Mouse (Mus musculus): ENCODE results near the gene Zfp68.

Gene Zfp68

DNA sequence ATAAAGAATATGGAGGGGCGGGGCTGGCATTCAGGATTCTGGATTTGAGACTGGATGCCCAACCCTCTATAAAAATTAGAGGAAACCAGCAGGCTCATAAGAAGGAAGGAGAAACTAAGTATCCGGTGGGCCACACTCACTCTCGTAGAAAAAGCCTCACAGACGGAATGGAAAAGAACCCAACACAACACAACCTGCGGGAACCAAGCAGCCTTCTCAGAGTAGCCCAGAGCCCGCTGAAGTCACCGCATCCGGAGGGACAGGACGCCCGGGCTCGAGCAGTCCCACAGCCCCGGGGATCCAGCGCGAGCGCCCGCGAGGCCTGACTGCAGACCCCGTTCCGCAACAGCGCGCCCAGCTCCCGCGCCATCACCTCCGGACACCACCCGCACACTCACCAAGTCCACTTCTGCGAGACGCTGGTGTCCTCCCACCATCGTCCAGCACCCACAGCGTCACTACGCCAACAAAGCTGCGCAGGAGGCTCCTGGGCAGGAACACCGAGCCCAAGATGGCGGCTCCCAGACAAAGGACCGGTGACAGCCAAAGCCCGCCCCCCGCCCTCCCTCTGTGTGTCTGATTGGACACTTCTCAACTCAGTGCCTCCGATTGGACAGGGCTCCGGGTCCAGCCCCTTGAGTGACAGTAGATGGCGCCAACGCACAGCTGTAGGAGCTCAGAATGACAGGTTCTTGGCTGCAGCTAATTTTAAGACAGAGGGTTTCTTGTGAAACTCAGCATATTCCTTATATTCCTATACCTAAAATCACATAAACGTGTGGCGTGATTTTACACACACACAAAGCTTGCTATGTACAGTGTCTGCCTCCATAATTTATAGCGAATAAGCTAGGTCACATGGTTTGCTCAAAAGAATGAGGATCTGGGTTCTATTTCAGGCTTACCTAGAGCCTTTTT is at the start of gene Zfp68:
Zfp68 (minus strand) TSS at position 551 of the 918 bp plus-strand sequence.
- under 1% methylated on average over 43 of the region's 43 CpGs for WGBS

DNA sequence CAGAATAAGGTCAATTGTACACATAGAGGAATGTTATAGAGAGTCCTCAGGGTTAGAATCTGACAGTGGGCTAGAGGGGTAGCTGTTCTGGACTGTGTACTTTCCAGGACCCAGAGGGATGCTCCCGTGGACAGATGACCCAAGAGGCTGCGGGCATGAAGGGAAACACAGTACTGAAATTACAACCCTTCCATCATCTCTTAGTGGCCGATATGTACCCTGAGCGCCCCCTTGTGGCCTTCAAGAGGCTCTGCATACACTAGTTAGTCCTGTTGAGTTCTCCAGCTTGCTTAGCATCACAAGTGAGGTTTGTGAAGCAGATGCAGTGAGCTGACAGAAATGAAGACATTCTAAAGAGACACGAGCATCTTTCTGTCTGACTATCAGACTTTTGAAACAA is 39.4 kb upstream of the Zfp68 start:
- 7% methylated on average over 5 of the region's 5 CpGs for WGBS

DNA sequence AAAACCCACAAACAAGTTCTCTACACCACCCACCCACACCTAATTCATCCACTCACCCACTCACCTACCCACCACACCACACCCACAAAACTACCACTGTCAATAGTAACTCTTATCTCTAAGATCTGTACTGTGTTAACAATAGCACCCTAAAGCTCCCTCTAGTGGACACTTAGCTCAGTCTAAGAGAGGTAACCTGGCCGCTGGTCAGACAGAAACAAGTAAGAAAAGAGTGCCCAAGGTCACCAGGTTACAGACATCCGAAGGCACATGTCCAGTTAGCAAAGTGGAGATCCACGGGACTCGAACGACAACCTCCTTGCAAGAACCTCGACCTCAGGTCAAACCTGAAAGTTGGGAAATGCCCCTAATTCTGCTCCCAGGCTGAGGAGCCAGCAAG is 38.3 kb upstream of the Zfp68 start:
- 31% methylated on average over 6 of the region's 6 CpGs for WGBS

DNA sequence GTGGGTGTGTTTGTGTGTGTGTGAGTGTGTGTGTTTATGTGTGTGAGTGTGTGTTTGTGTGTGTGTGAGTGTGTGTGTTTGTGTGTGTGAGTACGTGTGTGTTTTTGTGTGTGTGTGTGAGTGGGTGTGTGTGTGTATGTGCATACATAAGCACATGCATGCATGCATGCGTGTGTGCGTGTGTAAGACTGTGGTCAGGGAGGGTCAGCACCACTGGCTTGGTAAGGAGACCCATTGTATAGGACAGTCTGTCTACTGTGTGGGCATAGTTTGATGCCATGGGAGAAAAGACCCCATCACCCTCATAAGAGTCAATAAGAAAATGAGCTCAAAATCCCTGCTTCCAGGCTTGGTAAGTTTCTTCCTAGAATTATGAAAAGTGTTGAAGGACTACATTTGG is 37.8 kb upstream of the Zfp68 start:
- WGBS = 83% methylated on average over 3 of the region's 3 CpGs

DNA sequence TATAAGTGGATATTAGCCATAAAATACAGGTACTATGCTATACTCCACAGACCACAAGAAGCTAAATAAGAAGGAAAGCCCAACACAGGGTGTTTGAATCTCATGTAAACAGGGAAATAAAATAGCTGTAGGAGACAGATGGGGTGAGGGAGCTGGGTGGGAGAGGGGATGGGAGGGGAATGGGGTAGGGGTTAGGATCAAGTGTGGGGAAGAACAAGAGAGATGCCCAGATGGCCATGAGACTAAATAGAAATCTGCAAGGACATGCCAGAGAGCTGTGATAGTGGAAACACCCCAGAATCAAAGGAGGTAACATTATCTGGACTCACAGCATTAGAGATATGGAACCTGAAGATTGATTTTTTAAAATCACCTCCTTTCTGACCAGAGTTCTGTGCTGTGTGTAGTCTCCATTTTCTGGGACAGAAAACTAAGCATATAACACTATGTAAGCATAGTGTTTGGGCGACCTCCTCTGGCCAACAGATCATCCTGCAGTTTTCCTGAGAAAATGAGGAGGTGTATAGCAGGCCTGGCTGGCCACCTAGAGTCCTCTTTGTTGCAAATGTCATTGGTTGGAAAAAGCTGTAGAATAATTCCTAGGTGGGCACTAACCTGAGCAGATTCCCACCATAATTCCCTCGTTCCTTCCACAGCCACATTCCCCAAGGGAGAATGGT is 37.1 kb upstream of the Zfp68 start:
- 20% methylated on average over 2 of the region's 2 CpGs for WGBS

GRCm38 (mm10) chr5:138652911-138653310 is 33.4 kb upstream of the Zfp68 start:
- 97% methylated on average over 1 of the region's 1 CpGs for WGBS

DNA sequence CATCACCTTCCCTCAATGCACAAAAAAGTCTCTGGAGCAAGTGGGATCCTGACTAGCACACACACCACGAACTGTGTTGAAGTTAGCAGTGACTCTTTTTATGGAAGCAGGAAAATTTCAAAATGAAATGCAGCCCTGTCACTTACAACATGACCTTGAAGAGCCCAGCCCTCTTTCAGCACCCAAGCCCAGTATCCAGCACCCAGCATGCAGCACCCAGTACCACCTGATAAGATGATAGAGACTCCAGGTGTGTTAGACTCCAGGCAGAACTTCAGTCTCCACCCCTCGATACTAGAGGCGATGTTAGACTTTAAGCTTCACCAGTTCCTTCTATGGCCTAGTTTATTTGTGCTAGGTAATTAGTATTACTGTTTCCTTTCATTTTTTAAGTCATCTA is 22.2 kb upstream of the Zfp68 start:
- 95% methylated on average over 3 of the region's 3 CpGs for WGBS

DNA sequence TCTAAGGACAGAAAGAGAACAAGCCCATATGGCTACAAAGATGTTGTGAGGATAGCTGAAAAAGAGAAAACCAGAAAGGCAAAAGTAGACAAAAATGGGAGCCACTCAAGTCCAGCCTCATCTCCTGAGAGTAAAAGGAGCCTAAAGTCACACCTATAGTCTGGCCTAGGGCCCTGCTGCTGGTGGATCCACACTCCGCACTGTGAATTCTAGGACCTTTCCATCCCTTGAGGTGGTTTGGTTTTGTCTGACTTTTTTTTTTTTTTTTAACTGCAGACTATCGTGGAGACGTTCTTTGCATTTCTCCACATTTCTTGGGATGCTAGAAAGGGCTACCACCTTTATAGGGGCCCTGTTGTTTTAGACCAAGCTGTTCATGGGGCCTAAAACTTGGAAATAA is 21.5 kb upstream of the Zfp68 start:
- WGBS = 84% methylated on average over 3 of the region's 3 CpGs

GRCm38 (mm10) chr5:138636486-138636885 is 16.9 kb upstream of the Zfp68 start:
- 94% methylated on average over 2 of the region's 2 CpGs for WGBS

- WGBS = 11% methylated on average over 3 of the region's 3 CpGs
Observed at GRCm38 (mm10) chr5:138623478-138623875, 3.9 kb upstream of the Zfp68 start.

DNA sequence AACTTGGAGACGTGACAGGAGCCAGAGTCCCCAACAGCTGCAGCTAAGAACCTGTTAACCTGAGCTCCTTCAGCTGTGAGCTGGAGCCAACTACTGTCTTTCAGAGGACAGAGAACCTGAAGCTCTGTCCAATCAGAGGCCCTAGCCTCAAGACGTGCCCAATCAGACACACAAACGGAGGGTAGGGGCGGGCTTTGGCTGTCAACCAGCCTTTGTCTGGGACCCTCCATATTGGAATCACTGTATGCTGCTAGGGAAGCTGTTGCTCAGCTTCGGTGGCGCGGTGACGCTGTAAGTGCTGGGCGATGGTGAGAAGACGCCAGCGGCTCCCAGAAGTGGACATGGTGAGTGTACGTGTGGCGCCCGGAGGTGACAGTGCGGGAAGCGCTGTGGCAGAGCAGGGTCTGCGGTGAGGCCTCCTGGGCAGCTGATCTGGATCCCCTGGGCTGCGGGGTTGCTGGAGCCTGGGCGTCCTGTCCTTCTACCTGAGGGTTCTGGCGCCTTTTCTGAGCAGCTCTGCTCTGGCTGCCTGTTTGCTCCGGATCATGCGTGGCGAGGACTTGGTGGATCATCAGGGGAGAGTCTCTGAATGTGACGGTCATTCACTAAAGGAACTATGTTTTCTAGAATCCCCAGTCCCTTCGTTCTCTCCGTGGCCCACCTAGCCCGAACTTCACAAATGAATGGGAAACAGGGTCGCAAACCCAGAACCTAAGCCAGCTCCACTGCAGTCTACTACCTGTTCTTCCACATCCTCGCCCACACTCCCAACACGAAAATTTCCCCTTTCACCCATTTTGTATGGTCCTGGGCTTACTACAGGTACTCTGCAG is 3.3 kb upstream of the Zfp68 start, which contains the start of gene A430033K04Rik:
A430033K04Rik (plus strand) TSS at position 215 of the 833 bp plus-strand sequence.
- WGBS = under 1% methylated on average over 30 of the region's 30 CpGs

GRCm38 (mm10) chr5:138620836-138621235 is 1.3 kb upstream of the Zfp68 start:
- WGBS = 56% methylated on average over 5 of the region's 5 CpGs

- WGBS = 100% methylated on average over 1 of the region's 1 CpGs
Observed at GRCm38 (mm10) chr5:138618353-138618752, 1.2 kb downstream of the Zfp68 start.

DNA sequence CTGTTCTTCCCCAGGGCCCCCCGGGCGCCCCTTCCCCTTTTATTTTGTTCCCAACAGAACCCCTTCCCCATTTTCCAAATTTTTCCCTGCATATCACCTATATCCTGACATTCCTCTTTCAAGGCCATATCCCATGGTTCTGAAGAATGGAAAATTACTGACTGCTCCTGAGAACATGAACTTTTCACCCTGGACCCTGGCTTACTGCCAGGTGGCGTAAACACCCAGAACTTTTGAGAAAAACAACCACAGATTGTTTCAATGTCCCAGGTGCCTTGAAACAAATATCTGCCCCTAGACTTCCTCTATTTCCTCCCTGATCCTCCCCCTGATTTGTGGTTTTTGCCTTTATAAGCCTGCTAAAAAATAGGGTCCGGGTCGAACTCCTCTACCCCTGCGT is 32.2 kb downstream of the Zfp68 start:
- WGBS = 94% methylated on average over 6 of the region's 6 CpGs

DNA sequence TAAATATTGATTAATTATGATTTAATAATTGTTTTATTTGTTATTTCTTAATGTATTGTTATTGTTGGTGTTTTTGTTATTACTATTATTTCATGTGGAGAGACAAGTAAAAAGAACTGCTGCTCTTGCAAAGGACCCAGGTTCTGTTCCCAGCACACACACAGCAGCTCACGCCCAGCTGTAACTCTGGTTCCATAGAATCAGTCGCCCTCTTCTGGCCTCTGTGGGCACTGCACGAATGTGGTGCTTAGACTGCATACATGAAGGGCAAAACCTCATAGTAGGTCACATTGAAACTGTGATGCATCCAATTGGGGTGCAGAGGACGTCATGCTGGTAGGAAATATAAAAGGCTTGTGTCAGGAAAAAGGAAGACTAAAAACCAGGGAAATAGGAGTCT is 47.9 kb downstream of the Zfp68 start:
- 58% methylated on average over 4 of the region's 4 CpGs for WGBS

DNA sequence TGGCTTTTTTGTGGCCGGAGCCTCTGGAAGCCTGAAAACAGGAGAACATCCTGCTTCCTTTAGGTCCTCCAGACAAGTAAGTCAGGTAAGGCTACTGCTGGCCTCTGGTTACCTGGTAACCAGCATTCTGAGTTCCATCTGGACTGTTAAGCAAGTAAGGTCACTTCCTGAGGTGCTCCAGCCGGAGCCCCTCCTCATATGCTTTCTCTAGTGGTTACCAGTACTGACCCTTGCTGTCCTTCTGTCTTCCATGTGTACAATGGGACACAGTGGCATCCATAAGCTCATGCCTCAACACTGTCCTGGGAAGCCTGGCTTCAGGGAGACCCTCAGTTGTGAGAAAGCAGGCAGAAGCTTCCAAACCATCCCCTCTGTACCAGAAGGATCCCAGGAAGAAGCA is 54.9 kb downstream of the Zfp68 start, which contains the start of gene 1700123K08Rik:
1700123K08Rik (minus strand) TSS at position 101 of the 400 bp plus-strand sequence.
- 76% methylated on average over 2 of the region's 2 CpGs for WGBS

Measured in cerebral cortex, adult 2 months (tissue).